Mouse (Mus musculus) liver, adult 10 weeks (tissue): ENCODE results near the gene Hivep1. TPM values are rescaled to one million over a fixed set of nuclear protein-coding genes. Genes with fewer than 3 reads are reported as not detected.

Experiments
- polyA plus RNA-seq: library from polyadenylated mRNA; stranded (reverse); fragments of 350-450 nt; fragmentation: Illumina TruSeq; extraction: RNeasy Lipid Tissue Mini Kit (QIAGEN cat#74804); gene quantifications from one replicate; pipeline ENCODE4 v1.2.3, GENCODE M21; 2014; ENCODE audit warnings: low read depth, low replicate concordance

Gene Hivep1
- polyA plus RNA-seq, result 3.7 TPM

GRCm38 (mm10) chr13:42051961-42052695 is at the start of gene Hivep1:
Hivep1 (plus strand) TSS chr13:42052021.

Other genes starting within 250 kb of the Hivep1 start
- 534 TPM for gene Adtrp, start 204.3 kb upstream of the Hivep1 start, polyA plus RNA-seq
- 0.48 TPM for gene Edn1, start 249.5 kb downstream of the Hivep1 start, polyA plus RNA-seq